Mouse (Mus musculus) left cerebral cortex, postnatal 25 days (tissue): ENCODE data around the gene Arhgap44. TPM values are rescaled to one million over a fixed set of nuclear protein-coding genes. Genes with fewer than 3 reads are reported as not detected.
A peak's percentile ranks its signal among the peaks of the same experiment; 100 is the strongest.

Experiments used
- DNase-seq, 2 experiments: peaks; one replicate each; pipeline ENCODE4 v3.0.0; 2022; ENCODE audit warnings: low spot score in 2 of 2, mixed read lengths in 1 of 2
- intact Hi-C: fragments of 180-260 bp; cut with DNase I; formaldehyde crosslinking; loops from one replicate; pipeline ENCODE4 v1.15.1; 2025
- total RNA-seq, 2 experiments: library from RNA; stranded (reverse); gene quantifications; 2 replicates each; pipeline ENCODE4 v1.2.3; 2021

Gene Arhgap44
- total RNA-seq, 2 experiments from 2014 or later, result 148 to 149 TPM

DNA sequence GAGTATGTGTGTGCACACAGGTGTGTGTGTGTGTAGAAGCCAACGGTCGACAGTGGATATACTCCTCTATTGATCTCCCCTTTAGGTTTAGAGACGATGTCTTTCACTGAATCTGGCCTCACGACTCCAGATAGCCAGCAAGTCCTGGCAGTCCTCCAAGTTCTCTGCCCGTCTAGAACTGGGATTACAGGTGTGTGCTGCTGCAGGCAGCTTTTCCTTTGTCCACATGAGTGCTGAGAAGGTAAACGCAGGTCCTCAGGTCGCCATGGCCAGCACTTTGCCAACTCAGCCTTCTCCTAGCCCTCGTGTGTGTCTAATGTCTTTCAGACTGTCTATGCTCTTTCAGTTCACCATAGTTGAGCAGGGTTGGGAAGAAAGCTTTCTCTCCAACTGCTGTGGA, 69.9 kb downstream of the Arhgap44 start:
- no peak for DNase-seq
- intact Hi-C loops, result no loop called here

DNA sequence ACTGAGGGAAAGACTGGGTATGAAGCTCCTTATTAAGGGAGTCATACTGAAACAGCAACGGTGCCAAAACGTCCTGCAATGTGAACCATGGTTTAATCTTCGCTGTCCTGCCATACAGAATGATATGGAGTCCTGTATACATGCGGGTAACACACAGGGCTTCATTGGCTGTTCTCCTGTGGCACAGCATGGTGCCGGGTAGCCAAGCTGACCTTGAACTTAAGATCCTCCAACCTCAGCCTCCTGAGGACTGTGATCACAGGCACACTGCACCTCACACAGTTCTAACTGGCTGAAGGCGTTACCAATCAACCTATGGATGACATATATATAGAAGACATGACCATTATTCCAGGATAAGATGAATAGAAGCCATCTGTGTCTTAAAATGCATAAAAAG, 72.4 kb downstream of the Arhgap44 start:
- intact Hi-C loops, result no loop called here

DNA sequence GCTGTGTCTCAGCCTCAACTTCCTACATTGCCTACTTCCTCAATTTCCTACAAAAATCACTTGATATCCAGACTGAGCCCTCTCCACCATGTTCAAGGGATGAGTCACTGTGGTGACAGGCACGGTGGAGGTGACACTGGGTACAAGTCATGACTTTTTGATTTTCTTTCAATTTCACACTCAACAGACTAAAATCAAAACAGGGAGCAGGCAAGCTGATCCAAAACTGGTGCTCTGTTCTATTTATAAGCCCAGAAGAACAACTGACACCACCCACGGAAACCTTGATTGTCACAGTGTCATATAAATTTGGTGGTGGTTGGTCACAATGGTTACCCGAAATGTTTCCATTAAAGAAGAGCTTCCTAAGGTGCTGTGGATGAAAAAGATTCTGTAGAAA, 72.8 kb downstream of the Arhgap44 start:
- no peak for DNase-seq
- intact Hi-C loops, result no loop called here

More for the DNA sequence above, 72.4 kb downstream of the Arhgap44 start:
- DNase-seq, result no peak

DNA sequence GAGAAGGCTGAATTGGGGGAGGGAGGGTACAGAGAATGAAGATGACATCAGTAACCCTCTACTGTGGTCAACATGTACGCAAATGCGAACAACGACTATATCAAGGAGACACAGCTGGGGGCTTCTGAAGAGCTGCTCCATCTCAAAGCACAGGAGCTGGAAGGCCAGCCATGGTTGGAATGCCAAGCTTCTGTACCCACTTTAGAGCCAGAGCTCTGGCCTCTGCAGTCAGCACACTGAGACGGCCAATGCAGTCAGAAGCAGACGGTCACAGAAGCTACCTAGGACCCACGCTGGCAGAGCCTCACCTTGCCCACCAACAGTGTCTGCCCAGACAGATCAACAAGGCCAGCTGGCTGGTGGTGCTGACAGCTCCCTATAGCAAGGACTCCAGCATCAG, 73.5 kb downstream of the Arhgap44 start:
- intact Hi-C loops, result no loop called here

DNA sequence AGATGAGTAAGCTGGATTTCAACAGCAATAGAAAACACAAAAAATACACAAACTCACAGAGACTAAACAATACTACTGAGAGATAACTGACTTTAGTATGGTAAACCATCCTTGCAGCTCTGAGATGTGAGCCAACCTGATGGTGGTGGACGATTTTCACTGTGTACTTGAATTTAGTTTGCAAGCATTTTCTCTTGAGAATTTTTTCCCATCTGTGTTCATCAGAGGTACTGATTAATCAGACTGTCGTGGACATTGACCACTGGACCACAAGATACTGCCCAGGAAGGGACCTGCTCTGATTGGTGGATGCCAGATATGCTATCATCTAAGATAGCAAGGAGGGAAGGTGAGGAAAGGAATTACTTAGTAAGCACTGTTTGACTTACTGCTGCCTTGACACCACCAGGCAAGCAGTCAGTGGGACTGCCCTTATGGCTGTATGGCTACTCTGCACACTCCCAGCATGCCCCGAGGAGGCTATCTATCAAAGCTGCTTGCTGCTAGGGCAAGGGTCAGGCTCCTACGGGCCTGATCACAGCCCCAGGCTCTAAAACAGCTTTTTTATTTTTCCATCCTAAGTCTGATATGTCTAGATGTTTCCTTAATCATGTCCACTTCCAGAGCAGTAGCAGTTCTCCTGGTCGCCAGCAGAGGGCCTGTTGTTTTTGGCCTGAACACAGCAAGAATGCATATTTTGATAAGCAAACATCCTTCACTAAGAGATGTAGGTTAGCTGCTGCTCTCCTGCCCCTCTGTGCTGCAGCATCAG, 74.1 kb downstream of the Arhgap44 start:
- intact Hi-C loops, result no loop called here
- peak in 1 of 2 experiments; percentile 57 for DNase-seq

More for the DNA sequence above, 73.5 kb downstream of the Arhgap44 start:
- no peak for DNase-seq

DNA sequence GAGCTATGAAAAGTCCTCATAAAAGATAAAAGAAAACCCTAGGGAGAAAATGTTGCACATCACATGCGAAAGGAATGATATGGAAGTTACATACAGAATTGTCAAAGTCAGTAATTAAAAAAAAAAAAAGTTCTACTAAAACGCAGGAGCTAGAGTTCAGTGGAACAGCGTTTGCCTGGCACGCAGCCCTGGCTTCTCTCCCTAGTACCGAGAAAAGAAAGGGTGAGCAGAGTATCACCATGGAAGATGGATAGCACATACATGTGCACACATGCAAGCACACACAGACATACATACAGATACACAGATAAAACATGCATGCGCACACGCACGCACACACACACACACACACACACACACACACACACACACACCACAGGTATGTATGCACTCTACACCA, 82.0 kb downstream of the Arhgap44 start:
- DNase-seq, result no peak
- intact Hi-C loops, result no loop called here

DNA sequence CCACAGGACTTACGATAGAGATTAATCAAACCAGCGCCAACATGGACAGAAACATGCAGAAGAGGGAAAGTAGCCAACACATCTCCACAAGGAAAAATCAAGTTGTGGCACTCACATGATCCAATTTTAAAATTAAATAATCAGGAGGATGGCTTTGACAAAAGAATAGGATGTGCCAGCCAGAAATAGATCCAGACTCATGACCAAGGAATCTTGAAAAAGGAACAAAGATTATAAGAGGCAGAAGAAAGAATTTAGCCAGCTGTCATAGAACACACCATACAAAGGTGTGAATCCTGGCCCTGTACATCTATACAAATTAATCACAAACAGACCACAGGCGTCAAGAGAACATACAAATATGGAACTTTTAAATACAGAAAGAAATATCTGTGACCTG, 82.5 kb downstream of the Arhgap44 start:
- no peak for DNase-seq
- intact Hi-C loops, result no loop called here

DNA sequence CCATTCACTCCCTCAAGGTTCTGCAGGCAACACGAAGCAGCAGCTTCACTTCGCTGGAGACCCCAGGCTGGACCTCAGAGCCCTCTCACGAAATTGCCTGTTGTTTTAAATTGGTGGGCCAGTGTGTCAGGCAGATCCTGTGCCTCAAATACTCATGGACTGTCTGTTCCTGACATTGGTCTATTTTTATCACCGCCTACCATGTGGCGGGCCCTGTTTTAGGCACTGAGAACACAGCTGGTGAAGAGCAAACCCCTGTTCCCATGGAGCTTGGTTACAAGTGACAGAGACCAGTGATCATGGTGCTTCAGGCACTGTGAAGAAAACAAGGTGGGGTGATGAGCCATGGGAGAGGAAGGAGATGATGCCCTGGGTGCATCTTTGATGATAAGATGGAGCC, 93.2 kb downstream of the Arhgap44 start:
- peak; percentile 53 to 75 for DNase-seq
- intact Hi-C loops, result loop anchor here (1.0 to 2.0 kb wide), 2 partner anchors 11 to 91 kb away; no protein-coding TSS in a partner anchor

DNA sequence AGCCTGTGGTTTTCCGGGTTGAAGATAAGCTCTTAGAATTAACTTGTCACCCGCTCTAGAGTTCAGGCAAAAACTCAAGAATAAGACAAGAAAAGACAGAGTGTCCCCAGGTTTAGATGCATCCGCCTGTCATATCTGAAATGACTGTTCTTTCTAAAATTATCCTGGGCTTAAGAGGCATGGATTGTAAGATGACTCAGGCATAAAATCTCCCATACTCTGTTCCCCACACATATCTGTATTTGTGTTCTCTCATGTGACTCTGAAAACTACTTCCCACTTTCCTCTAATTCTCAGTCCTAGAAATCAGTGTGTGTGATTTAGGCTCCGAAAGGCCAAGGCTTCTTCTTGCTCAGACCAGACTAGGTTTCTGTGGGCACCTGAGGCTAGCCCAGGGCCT, 93.7 kb downstream of the Arhgap44 start:
- intact Hi-C loops, result loop anchor here (1.0 to 2.0 kb wide), 2 partner anchors 11 to 92 kb away; no protein-coding TSS in a partner anchor
- DNase-seq, result peak in 1 of 2 experiments; percentile 71

DNA sequence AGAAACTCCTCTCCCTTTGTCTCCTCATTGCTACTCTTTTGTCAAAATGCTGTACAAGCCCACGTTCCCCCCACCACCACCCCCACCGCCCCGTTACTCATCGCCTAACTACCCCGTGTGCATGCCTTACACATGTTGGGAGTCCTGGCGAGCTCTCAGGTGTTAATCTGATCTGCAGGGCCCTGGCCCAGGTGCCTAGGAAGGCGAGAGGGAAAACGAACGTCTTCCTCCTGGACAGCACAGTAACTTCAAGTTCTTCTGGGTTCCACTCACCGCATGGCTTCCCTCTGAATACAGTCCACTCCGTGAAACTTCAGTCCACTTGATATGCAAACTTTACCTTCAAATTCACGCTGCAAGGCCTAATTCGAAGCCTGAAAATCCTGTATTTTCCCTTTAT, 97.6 kb downstream of the Arhgap44 start:
- no peak for DNase-seq
- intact Hi-C loops, result no loop called here

DNA sequence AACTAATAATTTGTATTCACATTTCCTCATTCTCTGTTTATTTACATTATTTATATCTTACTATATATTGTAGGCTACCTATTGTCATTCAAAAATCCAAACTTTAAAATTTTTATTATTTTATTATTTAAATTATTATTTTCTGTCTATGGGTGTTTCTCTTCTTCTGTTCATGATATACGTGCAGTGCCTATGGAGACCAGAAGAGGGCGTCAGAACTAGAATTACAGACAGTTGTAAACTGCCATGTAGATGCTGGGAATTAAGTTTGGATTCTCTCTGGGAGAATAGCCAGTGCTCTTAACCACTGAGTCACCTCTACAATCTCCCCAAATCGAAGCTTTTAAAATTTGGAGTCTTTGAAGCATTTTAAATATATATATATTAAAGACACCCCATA, 101.3 kb downstream of the Arhgap44 start:
- intact Hi-C loops, result no loop called here
- DNase-seq, result no peak

DNA sequence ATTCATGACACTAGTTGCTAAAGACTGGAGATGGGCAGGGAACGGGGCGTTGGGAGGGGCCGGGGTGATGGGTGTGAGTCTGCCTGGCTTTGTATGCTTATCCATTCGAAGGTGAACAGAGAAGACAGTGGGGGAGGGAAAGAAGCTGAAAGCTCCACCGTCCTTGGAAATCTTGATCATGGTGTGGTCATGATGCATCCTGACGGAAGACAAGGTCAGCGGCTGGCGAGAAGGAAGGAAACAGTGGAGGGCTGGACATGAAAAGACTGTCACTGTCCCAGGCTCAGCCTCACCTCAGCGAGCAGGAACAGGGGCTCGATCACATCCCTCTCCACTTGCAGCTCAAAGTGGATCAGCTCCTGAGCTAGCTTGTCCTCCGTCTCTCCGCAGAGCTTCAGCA, 103.2 kb downstream of the Arhgap44 start:
- intact Hi-C loops, result loop anchor here (2.0 to 5.0 kb wide), 3 partner anchors 41 to 101 kb away; no protein-coding TSS in a partner anchor
- DNase-seq, result no peak

DNA sequence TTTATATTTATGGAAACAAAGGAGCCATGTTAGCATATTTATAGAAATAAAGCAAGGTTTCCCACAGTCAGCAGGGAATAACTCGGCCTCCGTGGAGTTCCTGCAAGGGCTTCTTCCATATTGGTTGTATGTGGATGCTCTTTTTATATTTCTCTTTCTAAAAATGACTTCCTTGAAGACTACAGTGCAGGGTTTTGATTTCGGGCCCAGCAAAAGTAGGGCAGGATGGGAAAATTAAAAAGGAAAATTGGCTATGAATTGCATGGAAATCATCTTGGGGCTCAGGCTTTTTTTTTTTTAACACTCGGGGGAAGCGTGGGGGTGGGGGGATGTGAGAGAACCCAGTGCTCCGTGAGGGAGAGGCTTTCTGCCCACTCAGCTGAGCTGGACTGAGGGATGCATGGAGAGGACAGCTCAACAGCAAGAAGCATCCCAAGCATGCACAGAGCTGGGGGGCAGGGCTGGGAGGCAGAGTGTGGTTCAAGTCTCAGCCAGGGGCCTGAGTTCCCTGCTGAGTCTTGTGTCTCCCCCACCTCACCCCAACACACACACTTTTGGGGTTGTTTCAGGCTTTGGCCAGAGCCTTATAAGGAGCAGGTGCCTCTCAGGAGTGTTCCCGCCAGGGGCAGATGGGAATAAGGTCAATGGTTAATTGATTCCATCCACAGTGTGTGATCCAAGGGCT, 104.4 kb downstream of the Arhgap44 start:
- DNase-seq, result peak in 1 of 2 experiments; percentile 85
- intact Hi-C loops, result loop anchor here (1.0 to 5.0 kb wide), 4 partner anchors 11 to 102 kb away; no protein-coding TSS in a partner anchor

DNA sequence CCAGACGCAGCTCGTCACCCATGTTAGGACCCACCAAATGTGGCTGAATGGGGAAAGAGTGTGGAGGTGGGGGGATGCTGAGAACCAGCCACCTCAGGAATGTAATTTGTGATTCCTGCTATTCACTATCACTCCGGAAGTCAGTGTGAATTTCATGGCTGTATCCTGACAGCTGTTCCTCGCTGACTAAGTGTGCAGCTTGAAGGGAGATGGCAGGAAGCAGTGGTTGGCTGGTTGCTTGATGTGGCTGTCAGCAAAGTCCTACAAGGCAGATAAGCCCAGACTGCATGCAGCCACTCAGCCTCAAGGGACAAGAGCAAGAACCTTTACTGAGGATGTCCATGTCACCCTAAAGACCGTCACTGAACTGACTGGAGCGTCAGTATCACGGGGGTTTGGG, 107.2 kb downstream of the Arhgap44 start:
- DNase-seq, result peak in 1 of 2 experiments; percentile 25

DNA sequence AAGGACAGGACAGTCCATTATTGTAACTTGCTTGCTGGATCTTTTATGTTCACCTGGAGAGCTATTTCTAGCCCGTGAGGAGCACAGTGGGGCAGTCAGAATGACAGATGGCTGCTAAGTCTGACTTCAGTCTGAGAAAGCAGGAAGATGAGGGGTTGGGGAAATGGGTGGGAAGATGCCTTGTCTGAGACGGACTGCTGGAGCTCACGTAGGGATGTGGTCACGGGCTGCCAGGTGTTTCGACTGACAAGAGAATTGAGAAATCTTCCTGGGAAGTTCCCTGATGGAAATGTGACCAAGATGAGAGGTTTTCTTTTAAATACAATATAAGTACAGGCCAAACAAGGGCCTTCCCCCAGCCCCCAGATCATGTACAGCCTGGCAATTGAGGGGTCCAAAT, 108.5 kb downstream of the Arhgap44 start:
- no peak for DNase-seq
- intact Hi-C loops, result loop anchor here (2.0 kb wide), 1 partner anchor 27 kb away; no protein-coding TSS in a partner anchor

More for the DNA sequence above, 107.2 kb downstream of the Arhgap44 start:
- intact Hi-C loops, result loop anchor here (2.0 to 5.0 kb wide), 2 partner anchors 29 to 82 kb away; no protein-coding TSS in a partner anchor

DNA sequence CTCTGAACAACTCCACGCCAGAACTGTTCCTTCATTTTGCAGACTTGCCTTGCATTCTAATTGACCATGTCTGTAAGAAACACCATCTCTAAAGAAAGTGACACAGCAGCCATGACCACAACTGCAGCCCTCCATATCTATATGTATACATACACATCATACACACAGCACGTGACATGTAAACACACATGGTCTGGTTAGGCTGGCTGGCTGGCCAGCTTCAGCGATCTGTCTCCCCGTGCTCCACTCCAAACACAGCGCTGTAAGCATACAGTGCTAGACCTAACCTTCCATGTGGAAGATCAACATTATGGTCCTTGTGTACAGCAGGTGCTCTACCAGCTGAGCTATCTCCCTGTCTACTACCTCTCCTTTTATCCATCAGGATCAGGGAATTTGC, 111.9 kb downstream of the Arhgap44 start:
- DNase-seq, result no peak
- intact Hi-C loops, result no loop called here

DNA sequence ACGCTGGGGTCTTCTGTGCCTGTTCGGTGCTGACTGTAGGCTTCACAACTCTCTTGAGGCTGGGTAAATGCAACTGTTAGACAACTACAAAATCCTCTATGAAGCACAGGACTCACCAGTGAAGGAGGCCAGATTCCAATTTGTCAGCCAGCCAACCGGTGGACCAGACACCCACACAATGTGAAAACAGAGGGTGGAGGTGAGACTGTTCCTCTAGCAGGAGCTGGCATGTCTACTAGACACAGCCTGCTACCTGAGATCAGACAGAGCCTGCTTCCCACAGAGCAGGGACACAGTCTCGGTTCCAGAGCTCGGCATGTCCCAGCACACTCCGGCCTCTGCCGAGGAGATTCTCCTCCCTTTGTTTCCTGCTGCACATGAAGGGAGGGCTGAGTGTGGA, 113.7 kb downstream of the Arhgap44 start:
- DNase-seq, result peak; percentile 28 to 70

DNA sequence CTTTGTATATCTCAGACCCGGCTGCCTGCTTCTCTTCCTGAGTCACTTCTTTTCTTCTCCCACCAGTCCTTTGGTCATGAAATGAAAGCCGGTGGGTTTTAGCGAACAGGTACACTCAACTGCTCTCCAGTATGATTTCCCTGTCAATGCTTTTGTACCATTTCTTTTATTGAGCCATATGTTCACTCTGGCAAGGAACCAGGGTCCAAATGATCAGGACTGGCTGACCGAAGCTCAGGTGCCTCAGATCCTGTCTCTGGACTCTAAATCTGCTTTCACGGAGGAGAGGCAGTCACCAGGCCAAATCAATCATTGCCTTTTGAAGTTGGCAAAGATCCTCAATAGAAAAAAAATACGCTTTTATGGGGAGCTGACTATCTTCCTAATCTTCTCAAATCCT, 122.2 kb downstream of the Arhgap44 start:
- intact Hi-C loops, result no loop called here
- DNase-seq, result no peak

More for the DNA sequence above, 113.7 kb downstream of the Arhgap44 start:
- intact Hi-C loops, result no loop called here

DNA sequence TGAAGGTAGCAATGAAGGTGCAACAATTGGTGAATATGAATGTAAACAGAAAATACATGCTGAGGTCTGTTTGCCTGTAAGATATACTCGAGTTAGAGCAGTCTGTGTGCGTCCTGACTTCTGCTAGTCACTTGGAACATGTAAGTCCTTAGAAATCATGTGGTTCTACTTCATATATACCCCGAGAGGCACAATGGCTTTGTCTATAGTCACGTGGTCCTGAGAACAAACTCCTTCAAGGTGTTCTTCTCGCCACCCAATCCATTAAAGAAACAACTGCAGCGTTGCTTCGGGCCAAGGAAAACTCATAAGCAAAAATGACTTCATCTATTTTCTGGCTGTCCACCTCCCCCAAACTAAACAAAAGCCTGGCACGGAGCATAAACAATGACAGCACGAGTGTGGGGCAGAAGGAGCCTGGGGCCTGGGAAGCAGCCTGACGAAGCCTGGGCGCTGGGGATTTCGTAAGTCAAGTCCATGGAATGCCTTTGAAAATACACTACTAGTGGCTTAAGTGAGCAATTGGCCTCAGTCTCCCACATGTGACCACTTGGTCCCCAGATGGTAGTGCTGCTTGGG, 123.2 kb downstream of the Arhgap44 start:
- intact Hi-C loops, result no loop called here
- DNase-seq, result no peak

DNA sequence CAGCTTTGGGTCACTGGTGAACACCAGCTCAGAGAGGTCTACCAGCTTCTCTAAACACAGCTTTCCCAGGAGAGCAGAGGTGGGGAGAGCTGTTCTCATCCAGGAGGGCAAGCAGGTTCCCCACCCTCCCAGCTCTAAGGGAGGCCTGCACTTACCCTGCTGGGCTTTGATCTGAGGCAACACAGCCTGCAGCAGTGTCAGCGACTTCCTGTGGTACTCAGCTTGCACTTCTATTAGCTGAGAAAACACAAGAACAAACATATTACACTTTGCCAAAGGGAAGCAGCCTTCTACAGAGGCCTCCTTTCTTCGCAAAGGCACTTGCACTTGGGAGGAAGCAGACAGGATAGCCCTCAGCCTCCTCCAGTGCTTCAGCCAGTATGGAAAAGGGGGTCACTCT, 123.8 kb downstream of the Arhgap44 start:
- intact Hi-C loops, result no loop called here
- DNase-seq, result no peak
